Mouse (Mus musculus) layer of hippocampus, postnatal 14 days (tissue): Measurements from ENCODE around the gene Prdm1. TPM values are rescaled to one million over a fixed set of nuclear protein-coding genes. Genes with fewer than 3 reads are reported as not detected.

Experiments used
- DNase-seq, 2 experiments: peaks; one replicate each; pipeline ENCODE4 v3.0.0; 2021 to 2022; ENCODE audit warnings: low spot score in 2 of 2, mixed read lengths in 1 of 2
- total RNA-seq, 2 experiments: library from RNA; stranded (reverse); gene quantifications; 2 replicates each; pipeline ENCODE4 v1.2.3; 2021

Prdm1 gene
- total RNA-seq, 2 experiments from 2014 or later, result 0.98 to 1.2 TPM

DNA sequence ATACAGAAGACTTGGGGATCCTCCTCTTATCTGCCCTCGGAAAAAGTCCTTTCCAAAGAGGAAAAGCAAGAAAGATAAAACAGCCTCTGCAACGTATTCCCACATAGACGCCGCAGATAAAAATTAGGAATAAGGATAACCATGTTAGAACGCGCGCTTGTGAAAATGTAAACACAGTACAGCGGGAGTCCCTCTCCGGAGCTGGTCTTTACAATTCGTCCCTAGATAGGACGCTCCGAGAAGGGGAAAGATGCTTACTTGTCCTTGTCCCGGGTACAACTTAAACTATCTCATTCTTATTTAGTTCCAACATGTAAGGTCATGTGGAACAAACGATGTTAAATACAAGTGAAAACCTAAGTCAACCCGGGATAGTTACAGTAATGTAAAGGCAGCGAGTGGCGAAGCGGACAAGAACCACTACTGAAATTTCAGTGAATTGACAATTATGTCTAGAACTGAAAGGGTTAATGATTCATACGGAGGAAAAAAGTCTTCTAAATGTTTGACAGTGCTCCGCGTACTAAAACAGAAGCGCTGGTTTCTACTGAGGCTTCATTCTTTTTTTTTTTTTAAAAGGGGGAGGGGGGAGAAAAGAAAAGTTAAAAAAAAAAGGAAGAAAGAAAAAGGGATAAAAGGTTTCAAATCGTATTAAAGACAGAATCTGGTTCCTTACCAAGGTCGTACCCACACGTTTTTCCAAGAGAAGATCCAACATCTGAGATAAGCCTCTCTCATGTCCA lies 70.3 kb downstream of the Prdm1 start:
- no peak for DNase-seq

DNA sequence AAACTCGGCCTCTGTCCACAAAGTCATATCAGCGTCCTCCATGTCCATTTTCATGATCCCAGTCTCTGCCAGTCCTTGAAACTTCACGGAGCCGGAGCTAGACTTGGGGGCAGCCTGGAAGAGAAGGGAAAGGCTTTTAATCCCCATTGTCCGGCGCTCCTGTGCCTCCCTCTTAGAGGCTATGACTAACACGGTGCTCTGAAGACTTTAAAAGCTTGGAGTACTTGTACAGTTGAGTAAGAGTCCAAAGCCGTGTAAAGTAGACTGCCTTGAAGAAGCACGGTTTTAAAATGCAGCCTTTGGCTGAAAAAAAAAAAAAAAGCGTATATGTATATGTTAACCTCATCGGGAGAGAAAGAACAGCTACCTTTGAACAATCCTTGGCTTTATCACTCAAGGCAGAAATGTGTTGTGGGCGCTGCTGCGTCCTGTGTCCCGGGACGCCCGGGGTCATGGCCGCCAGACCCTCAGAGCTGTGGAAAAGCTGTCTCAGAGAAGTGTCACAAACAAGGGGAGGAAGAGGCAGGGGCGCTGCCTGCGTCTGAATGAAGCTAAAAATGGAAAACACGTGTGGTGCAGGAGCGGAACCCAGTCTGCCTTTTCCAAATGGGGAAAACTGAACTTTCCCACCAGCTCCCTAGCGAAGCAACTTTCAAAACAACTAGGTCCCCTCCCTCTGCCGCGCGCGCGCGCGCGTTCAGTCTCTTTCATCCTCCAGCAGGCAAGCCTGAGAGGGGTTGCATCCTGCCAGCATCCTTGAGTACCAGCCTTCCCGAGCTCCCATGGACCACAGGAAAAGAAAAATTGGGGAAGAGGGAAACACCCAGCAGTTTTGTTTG lies 71.3 kb downstream of the Prdm1 start:
- no peak for DNase-seq

- DNase-seq, result no peak
Observed at GRCm38 (mm10) chr10:44454753-44455152, 73.5 kb downstream of the Prdm1 start.

- no peak for DNase-seq
Observed at GRCm38 (mm10) chr10:44454111-44454510, 74.2 kb downstream of the Prdm1 start.

DNA sequence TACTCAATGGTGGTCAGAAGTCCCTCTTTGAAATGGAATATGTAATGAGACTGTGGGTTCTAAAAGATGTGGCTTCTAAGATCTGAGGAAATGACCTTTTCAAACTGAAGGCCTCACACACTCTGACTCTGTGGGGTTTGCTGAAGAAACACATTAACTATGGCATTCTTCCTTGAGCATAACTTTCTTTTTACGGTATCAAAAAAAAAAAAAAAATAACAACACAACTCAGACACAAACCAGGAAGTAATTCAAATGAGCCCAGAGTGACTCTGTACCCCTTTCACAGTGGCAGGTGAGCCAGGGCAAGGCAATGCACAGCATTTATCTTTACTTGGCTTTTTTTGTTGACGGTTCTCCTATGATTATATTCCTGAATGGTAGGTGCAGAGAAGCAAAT lies 77.5 kb downstream of the Prdm1 start:
- DNase-seq, result no peak

- DNase-seq, result no peak
Observed at GRCm38 (mm10) chr10:44450108-44450507, 78.2 kb downstream of the Prdm1 start.

GRCm38 (mm10) chr10:44449666-44450065 lies 78.6 kb downstream of the Prdm1 start:
- DNase-seq, result no peak

GRCm38 (mm10) chr10:44448165-44448564 lies 80.1 kb downstream of the Prdm1 start:
- no peak for DNase-seq

- DNase-seq, result no peak
Observed at GRCm38 (mm10) chr10:44447406-44448139, 80.7 kb downstream of the Prdm1 start.

DNA sequence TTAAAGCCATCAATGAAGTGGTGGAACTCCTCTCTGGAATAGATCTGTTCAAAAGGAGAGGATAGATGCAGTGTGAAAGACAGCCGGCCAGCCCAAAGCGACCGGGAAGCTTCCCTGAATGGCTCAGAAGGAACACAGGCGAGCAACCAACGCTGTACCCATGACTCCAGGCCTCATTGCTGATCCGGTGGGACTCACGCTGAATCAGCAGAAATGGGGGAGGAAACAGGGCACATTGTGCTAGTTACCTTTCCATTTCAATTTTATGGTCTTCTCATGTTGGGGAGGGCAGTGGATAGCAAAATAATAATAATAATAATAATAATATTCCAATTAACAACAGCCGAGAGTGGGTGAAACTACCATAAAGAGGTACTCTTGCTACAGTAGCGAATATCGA lies 81.3 kb downstream of the Prdm1 start:
- DNase-seq, result no peak

DNA sequence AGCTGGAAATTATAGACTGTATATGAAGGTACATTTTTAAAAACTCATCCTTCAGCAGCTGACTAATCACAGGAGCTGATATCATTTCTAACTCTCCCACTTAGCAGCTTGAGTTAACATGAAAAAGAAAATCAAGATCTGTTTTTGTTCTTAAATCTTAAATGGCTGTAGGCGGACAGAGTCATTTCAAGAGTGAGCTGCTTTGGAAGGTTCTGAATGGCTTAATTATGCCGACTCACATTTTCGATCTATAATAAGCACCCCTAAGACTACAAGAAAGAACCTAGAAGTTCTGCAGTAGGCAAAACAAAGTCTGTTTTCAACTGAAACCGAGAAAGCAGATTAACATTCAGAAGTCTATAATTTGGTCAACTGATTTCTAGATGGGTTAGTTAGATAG lies 83.9 kb downstream of the Prdm1 start:
- DNase-seq, result peak in 1 of 2 experiments; percentile 33

DNA sequence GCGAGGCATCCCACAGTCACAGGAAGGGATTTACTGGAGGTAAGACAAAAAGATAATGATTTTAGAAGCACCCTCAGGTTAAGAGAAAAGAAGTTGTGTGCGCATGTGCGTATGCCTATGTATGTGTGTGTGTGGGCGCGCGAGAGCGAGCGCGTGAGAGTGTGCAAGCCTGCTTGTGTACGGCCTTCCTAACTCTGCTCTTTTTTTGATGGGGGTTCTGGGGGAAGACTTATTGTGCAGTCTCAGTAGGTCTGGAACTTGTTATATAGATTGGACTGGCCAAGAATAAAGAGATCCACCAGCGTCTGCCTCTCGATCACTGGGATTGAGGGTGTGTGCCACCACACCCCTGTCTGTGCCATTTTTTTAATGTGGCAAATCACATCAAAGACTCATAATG lies 84.6 kb downstream of the Prdm1 start:
- DNase-seq, result no peak

DNA sequence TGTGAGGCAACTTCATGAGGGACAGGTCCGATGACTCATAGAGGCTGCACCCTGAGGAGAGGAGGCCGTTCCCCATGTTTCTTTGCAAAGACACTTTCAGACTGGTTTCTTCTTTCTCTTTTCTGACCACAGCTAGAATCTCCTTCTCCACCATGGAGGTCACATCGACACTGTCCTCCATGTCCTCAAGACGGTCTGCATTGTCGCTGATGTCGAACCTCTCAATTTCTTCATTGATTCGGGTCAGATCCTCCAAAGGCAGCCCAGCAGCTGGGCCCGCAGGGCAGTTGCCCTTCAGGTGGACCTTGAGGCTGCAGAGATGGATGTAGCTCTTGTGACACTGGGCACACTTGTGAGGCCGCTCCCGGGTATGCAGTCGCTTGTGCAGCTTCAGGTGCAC lies 88.6 kb downstream of the Prdm1 start:
- DNase-seq, result no peak

DNA sequence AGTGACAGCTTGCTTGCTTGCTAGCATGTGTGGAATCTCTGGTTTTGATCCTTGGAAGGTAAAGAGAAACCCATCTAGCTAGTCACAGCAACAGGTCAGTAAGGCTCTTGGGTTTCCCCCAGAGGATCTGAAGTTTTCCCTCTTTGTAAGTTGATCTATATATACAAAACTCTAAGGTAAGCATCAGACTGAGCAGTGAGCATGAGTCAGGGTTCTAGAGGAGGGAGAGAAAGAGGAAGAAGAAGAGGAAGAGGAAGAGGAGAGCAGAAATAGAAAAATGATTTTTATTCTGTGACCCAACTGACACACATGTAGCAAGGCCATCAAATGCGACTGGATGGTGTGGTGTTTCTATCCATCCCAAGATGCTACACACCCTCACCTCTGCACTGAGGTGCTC lies 90.7 kb downstream of the Prdm1 start:
- DNase-seq, result no peak

DNA sequence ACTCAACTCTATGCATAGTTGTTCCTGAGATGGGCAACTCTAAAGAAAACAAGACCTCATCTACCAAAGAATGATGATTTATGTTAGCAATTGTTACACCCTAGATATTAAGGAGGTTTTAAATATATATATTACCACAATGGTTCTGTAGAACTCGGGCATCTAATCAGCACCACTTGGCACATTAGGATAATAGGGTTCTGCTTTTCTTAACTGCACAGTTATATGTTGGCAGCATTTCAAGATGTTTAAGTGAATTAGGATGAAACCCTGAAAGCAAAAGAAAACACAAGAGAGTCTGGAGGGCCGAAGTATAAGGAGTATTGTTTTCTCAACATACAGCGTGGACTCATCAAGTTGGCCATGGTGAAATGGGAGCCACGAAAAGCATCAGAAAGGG lies 92.3 kb downstream of the Prdm1 start:
- DNase-seq, result no peak

DNA sequence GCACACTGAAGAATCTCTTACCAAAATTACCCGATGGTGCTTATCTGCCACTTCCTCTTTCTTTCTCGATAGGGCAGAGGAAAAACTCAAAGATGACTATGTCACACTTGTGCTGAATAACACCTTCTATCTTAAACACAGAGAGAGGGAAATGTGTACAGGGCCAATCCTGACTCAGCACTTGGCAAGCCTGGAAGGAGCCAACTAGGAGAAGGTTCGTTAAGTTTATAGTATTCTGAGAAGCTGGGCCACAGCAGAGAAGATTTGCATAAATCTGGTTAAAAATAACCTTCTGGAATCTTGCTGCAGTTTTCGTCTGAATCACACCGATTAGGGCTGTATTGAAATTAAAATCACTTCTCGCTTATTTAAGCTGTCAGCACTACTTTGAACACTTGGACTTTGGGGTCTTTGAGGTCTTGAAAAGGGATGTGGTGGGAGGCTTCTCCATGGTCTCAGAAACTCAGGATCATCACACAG lies 93.6 kb downstream of the Prdm1 start:
- DNase-seq, result no peak

- DNase-seq, result no peak
Observed at GRCm38 (mm10) chr10:44432235-44432634, 96.1 kb downstream of the Prdm1 start.

GRCm38 (mm10) chr10:44431689-44432088 lies 96.6 kb downstream of the Prdm1 start:
- no peak for DNase-seq

- no peak for DNase-seq
Observed at GRCm38 (mm10) chr10:44429177-44429888, 99.0 kb downstream of the Prdm1 start.

DNA sequence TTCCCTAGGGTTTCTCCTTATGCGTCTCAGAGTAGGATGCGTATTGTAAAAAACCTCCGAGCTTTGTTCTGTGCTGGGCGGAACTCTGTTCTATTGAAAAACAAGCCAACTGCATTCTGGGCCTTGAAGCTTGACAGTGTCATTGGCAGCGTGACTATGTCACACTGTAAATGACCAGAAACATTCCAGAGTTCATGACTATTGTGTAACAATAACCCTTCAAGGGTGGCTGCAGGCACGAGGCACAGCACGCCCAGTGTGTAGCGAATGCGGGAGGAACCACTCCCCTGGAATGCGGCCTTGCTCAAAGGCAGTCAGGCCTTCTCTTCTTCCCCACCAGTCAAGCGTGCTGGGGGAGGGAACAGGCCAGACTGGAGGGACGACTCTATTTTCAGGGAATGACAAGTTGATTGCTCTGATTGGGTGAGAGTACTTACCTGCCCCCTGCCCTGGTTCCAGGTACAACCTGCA lies 100.4 kb downstream of the Prdm1 start:
- DNase-seq, result no peak

GRCm38 (mm10) chr10:44427426-44427825 lies 100.9 kb downstream of the Prdm1 start:
- DNase-seq, result no peak
